Mouse (Mus musculus) left cerebral cortex, postnatal 25 days (tissue): Measurements from ENCODE around the gene Lnx2. TPM values are rescaled to one million over a fixed set of nuclear protein-coding genes. Genes with fewer than 3 reads are reported as not detected.
A peak's percentile ranks its signal among the peaks of the same experiment; 100 is the strongest.

Experiments
- DNase-seq, 2 experiments: peaks; one replicate each; pipeline ENCODE4 v3.0.0; 2022; ENCODE audit warnings: low spot score in 2 of 2, mixed read lengths in 1 of 2
- intact Hi-C: fragments of 180-260 bp; cut with DNase I; formaldehyde crosslinking; loops from one replicate; pipeline ENCODE4 v1.15.1; 2025
- total RNA-seq, 2 experiments: library from RNA; stranded (reverse); gene quantifications; 2 replicates each; pipeline ENCODE4 v1.2.3; 2021

Gene Lnx2
- total RNA-seq, 2 experiments from 2014 or later: 5.1 to 6.3 TPM

DNA sequence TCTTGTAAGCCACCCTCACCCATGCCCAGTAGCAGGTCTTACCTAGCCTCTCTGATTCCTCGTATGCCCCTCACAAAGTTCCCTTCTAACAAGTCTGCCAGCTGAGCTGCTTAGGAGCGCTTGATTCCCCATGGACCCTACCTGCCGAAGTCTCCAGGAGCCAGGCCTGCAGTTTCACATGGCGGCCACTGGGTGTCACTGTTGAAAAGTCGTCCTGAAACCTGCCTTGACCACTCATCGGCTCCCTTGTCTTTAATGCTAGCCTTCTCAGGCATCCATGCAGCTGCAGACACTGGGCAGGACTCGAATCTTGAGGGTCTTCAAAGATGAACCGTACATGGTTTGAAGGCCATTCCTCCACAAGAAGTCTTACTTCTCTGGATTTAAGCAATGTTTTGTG is 93.2 kb downstream of the Lnx2 start:
- intact Hi-C loops: loop anchor here (1.0 to 5.0 kb wide), 3 partner anchors 59 to 244 kb away; partner anchors contain the start of genes Lnx2 and Polr1d
- peak; percentile 39 to 50 for DNase-seq

DNA sequence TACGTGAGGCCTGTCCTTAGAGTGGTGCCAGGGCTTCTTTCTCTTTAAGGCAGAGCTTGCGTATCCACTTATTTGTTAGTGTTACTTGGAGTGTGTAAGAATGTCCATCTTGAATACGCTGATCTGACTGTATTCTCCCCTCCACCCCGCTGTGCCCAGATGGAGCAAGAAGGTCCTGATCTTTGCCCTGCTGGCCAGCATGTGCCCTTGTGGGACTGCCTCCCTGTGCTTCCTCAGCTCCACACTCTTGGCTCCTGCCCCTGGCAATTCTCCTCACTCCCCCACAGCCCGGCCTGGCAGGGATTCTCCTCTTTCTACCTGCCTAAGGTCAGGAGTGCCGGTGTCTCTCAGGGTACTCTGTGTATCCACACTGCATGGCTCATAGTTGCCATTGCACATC is 95.0 kb downstream of the Lnx2 start:
- intact Hi-C loops: loop anchor here (5.0 kb wide), 2 partner anchors 61 to 96 kb away; partner anchors contain the start of genes Lnx2 and Polr1d
- no peak for DNase-seq

DNA sequence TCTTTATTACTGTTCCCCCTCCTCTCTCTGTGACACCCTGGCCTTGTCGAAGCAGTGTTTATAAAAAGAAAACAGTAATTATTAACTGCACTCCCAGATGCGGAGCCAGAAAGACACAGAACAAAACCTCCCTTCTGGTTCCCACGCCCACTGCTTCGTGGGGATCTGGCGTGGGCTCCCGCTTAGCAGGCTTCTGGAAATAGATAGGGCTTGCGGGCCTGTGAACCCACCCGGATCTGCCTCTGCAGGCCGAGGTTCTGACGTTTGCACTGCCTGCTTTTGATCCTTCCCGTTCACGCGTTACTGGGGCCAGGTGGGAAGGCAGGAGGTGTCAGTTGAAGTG is 101.6 kb downstream of the Lnx2 start:
- intact Hi-C loops: no loop called here

DNA sequence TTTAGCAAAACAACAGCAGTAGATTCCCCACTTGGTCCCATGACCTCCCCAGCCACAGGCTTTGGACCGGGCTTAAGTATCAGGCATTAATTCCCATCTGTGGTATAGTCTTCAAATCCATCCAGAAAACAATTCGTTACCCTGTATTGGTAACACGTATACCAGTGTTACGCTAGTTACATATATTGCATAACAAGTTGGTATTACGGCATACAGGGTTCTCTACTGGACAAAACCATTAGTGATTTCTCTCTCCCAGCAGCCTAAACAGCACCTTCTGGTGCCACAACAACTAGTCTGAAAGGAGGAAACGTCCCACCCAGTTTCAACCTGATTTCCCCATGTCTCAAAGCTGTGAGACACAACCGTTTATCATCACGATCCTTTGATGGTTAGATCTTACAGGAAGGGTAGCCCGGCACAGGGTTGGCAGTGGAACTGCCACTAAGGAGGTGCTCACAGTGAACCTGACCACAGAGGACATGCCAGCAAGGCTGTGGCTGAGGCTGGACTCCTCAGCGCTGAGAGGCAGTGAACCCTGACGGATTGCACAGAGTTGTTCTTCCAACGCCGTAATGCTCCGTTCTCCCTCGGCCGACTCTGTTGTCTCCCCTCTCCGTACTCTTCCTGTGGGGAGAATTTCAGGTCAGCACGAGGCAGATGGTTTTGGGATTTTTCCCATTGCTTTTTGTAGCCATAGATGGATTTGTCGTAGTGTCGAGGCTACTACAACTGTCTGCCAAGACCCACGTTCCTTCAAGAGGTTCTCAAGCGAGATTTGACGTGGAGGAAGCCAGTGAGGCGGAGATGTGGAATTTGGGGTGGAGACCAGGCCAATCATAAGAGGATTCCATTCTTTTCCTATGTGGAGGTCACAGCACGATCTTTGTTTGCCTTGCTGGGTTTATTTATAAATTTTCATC is 102.3 kb downstream of the Lnx2 start:
- DNase-seq: no peak
- intact Hi-C loops: no loop called here

More for the DNA sequence above, 101.6 kb downstream of the Lnx2 start:
- DNase-seq: no peak

DNA sequence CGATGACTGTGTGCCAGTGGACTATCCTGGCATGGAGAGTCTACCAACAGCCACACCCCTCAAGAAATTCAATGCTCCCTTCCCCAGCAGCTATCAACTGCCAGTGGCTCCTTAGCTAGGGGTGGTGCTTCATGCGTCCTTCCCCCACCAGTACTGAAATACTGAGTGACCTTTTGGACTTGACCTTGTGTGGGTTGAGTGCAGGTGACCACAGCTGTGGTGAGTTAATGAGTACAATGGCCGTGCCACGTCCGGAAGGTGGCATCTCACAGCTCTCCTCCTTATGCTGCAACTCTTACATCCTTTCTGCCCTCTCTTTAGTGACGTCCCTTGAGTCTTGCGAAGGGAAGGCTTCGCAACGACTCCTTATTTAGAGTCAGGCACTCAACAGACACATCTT is 103.0 kb downstream of the Lnx2 start:
- intact Hi-C loops: no loop called here
- no peak for DNase-seq

DNA sequence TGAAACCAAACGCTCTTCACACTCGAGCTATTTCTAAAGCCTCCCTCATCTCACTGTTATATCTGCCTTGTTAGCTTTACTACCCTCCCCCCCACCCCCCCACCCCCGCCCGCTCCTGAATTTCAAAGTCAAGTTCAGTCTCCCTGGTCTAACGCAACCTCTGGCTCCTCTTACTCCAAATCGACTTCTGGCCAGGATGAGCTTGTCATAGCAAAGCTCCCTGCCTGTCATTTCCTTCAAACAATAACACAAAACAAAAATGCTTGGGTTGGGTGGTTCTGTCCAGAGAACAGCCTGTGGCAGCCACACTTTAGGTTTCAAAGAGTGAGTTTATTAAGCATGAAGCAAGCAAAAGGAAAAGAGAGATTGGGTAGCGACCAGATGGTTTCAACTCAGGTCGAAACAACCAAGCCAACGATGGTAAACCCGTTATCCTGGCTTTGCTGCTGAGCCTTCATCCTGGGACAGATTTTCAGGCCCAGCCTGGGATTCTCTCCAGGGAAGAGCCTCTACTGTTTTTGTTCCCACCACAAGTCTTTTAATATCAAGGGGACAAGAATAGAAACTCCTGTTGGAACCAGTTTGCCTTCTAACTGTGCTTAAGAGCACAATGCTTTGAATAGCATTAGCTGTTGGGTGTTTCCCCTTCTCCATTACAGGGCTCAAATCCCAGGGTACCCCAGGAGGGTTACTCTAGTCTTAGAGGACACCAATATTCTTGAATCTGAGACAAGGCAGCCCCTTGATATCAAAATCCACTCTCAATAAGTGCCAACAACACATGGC is 104.4 kb downstream of the Lnx2 start:
- no peak for DNase-seq
- intact Hi-C loops: no loop called here

DNA sequence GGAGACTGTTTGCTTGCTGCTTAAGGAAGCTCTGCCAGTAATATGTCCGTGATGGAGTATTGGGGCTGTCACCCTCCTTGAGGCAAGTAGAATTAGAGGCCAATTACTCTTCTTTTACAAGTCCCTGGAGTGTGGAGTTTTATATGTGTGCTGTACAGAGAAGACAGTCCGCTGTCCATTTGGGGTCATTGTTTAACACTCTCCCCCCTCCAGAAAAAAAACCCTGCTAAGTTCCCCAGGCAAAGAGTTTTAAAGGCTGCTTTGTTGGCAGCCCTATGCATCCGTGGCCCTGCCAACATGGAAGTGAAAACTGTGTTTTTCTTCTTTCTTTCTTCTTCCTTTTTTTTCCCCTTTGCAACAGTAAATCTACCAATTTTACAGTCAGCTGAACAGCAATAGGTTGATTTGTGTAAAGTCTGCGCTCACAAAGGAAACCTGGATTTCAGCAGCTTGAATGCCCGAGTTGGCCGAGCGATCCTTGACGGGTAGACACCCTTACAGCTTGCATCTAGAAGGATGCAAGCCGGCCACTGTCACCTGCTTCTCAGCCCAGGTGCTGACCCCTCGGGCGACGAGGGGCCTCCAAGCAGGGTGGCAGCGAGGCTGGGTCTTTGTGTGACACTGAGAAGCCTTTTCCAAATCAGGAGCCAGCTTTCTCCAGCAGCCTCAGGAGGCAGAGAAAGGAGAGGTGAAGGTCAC is 107.5 kb downstream of the Lnx2 start:
- intact Hi-C loops: no loop called here
- no peak for DNase-seq

Other genes with a start within 250 kb of the Lnx2 start
- 100 to 1,000 TPM; 151 to 154 TPM for gene Rpl21, start 243.7 kb downstream of the Lnx2 start, total RNA-seq
- 10 to 100 TPM in 1 of 2 experiments, 1 to 10 TPM in 1; 7.1 to 11.2 TPM for gene Rasl11a, start 231.5 kb downstream of the Lnx2 start, total RNA-seq
- gene Gtf3a, start 127.9 kb downstream of the Lnx2 start, total RNA-seq: 10 to 100 TPM; 25.3 to 25.4 TPM
- gene Mtif3, start 112.8 kb downstream of the Lnx2 start, total RNA-seq: 10 to 100 TPM; 20.6 to 20.8 TPM
- gene Polr1d, start 464 bp upstream of the Lnx2 start, total RNA-seq: 10 to 100 TPM; 72.0 to 72.9 TPM
- gene Gsx1, start 112.1 kb upstream of the Lnx2 start, total RNA-seq: under 1 TPM; 0.48 to 0.60 TPM
- not detected for gene Pdx1, start 193.4 kb upstream of the Lnx2 start, total RNA-seq
- gene Cdx2, start 230.7 kb upstream of the Lnx2 start, total RNA-seq: not detected
- not detected for gene Urad, start 245.9 kb upstream of the Lnx2 start, total RNA-seq